Mouse (Mus musculus): ENCODE data around the gene Bclaf1. TPM values are rescaled to one million over a fixed set of nuclear protein-coding genes. Genes with fewer than 3 reads are reported as not detected.

Gene Bclaf1
- polyA plus RNA-seq, 1 experiment = 180 TPM

DNA sequence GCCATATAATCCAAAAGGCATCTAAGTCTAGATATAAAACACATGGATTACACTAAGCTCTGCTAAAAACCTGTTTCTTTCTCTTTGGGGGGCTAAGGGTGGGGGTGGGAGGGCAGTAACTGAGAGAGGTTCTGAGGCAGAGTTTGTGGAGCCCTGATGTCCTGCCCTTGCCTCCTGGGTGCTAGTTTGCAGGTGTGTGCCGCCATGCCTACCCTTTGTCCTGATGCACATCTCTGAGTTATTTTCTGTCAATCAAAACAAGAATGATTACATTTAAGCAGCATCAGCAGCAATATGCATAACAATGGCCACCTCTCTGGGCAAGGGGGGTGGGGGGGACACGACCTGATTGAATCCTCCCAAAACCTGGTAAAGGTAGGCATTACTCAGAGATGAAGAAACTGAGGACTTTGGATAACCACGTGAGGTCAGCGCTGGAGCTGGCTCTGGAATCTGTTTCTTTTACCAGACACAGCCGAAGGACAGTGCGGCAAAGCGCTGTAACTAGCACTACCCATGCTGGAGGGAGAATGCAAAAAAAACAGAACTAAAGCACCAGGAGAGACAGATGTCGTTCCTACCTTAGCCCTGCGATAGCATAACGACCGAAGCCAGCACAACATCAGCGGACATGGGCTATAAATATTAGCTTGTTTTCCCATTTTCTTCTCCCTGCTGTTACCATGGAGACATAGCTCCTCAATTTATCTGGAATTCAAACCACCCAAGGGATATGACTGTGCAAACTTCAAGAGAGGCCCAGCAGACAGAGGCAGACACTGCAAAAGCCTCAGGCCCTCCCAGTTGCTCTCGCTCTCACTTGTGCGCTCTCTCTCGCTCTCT lies 26.1 kb upstream of the Bclaf1 start:
- H3K4me3 ChIP-seq (ENCODE audit: insufficient read depth, low read length) = no peak overlapping the region
- peaks cover 6% of the 10 kb centered on the region for H3K4me1 ChIP-seq (ENCODE audit: control insufficient read depth, insufficient read depth, low read length)
- H3K27ac ChIP-seq (ENCODE audit: insufficient read depth, low read length) = no peak overlapping the region
- TF ChIP-seq POLR2A (IDR thresholded peaks at IDR 0.05; ENCODE audit: low read depth, low read length) = no peak
- no peak for TF ChIP-seq CTCF (IDR thresholded peaks at IDR 0.05; ENCODE audit: borderline replicate concordance, insufficient read depth, low read length)

DNA sequence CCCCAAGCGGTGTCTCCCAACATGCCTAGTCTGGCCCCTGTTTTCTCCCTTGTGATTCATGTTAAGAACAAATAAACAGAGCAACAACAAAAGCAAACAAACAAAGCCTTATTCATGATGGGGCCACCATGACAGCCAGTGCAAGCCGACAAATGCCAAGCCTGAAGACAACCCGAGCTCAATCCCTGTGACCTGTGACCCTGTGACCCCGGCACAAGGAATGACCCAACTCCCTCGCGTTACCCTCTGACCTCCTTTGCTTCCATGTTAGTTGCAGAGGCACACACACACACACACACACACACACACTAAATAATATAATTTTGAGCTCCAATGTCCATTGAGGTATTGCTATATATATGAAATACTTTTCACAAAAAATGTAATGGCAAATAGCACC lies 24.9 kb upstream of the Bclaf1 start:
- Histone ChIP-seq H3K4me1 (ENCODE audit: control insufficient read depth, insufficient read depth, low read length) (peaks cover 6% of the 10 kb centered on the region), H3K27ac (ENCODE audit: insufficient read depth, low read length) (no peak overlapping the region), H3K4me3 (ENCODE audit: insufficient read depth, low read length) (no peak overlapping the region)
- TF ChIP-seq POLR2A (IDR thresholded peaks at IDR 0.05; ENCODE audit: low read depth, low read length) (no peak), CTCF (IDR thresholded peaks at IDR 0.05; ENCODE audit: borderline replicate concordance, insufficient read depth, low read length) (no peak)

DNA sequence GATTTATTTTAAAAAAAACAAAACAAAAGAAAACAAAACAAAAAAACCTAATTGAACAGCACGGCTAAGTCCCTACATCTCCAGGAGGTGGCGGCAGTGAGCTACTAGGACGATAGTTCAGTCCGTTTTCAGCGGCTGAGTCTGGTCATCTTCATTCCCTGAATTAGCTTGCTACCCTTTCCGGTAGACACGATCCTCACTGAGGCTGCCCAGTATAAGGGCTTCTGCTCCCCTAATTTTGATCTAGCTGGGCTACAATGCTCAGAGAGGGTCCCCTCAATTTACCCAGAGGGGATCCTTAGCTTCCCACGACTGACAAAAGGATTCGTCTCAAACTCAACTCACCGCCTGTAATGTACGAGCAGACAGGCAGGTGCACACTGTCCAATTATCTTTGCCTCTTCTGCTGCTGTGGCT lies 21.8 kb upstream of the Bclaf1 start:
- Histone ChIP-seq H3K27ac (ENCODE audit: insufficient read depth, low read length) (no peak overlapping the region), H3K4me3 (ENCODE audit: insufficient read depth, low read length) (no peak overlapping the region), H3K4me1 (ENCODE audit: control insufficient read depth, insufficient read depth, low read length) (peaks cover 6% of the 10 kb centered on the region)
- TF ChIP-seq CTCF (IDR thresholded peaks at IDR 0.05; ENCODE audit: borderline replicate concordance, insufficient read depth, low read length) (peak; percentile 82), POLR2A (IDR thresholded peaks at IDR 0.05; ENCODE audit: low read depth, low read length) (no peak)

DNA sequence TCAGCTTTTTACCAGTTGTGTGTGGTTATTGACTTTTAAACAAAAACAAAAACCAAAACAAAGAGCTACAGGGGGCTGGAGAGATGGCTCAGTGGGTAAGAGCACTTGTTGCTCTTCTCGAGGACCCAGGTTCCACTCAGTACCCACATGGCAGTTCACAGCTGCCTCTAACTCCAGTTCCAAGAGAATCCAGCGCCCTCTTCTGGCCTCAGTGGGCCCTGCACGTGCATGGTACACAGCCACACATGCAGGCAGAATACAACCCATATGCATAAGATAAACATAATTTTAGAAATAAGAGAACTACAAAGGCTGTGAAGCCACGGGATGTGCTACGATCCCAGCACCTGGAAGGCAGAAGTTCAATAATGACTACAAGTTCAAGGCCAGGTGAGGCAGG lies 16.3 kb upstream of the Bclaf1 start:
- Histone ChIP-seq H3K4me1 (ENCODE audit: control insufficient read depth, insufficient read depth, low read length) (no peaks in the 10 kb centered on the region), H3K27ac (ENCODE audit: insufficient read depth, low read length) (no peak overlapping the region), H3K4me3 (ENCODE audit: insufficient read depth, low read length) (no peak overlapping the region)
- TF ChIP-seq CTCF (IDR thresholded peaks at IDR 0.05; ENCODE audit: borderline replicate concordance, insufficient read depth, low read length) = no peak
- no peak for TF ChIP-seq POLR2A (IDR thresholded peaks at IDR 0.05; ENCODE audit: low read depth, low read length)

DNA sequence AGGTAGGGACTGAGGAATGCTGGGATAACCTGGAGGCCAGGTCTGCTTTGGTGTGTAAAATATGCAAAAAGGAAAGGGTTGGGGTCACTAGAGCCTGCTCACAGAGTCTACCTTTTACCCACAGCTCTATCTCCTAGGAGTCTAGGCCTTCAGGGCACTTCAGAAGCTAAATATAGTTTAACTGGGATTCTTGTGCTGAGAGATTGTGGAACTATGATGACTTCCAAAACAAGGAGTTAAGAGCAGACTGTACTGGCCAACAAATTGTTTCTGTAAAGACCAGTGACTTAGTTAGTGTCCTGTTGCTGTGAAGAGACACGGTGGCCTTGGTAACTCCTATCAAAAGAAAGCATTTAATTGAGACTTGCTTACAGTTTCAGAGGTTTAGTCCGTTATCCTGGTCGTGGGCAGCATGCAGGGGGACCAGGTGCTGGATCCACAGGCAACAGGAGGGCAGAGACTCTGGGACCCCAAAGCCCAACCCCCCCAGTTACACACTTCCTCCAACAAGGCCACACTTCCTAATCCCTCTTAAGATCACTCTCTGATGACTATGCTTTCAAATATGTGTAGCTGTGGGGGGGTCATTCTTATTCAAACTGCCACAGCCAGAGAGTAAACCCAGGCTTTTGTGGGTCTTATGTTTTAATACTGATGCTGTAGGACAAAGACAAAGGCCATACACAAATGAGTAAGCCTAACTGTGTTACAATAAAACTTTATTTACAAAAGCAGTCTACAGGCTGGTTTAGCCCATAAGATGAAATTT lies 13.9 kb upstream of the Bclaf1 start:
- Histone ChIP-seq H3K4me1 (ENCODE audit: control insufficient read depth, insufficient read depth, low read length) (no peaks in the 10 kb centered on the region), H3K4me3 (ENCODE audit: insufficient read depth, low read length) (no peak overlapping the region), H3K27ac (ENCODE audit: insufficient read depth, low read length) (no peak overlapping the region)
- no peak for TF ChIP-seq CTCF (IDR thresholded peaks at IDR 0.05; ENCODE audit: borderline replicate concordance, insufficient read depth, low read length)
- no peak for TF ChIP-seq POLR2A (IDR thresholded peaks at IDR 0.05; ENCODE audit: low read depth, low read length)

DNA sequence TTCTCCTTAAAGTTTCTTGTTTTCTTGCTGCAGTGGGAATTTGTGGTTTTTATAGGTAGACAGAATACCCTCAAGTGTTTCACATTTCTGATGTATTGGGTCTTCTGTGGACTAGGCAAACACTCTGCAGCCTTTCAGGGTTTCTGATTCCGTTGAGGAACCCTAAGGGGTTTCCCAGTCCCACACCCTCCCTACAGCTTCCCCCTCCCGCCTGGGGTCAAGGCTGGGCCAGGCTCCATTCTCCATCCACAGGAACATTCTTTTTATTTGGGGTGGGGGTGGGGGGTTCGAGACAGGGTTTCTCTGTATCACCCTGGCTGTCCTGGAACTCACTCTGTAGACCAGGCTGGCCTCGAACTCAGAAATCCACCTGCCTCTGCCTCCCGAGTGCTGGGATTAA lies 13.2 kb upstream of the Bclaf1 start:
- Histone ChIP-seq H3K4me1 (ENCODE audit: control insufficient read depth, insufficient read depth, low read length) (no peaks in the 10 kb centered on the region), H3K27ac (ENCODE audit: insufficient read depth, low read length) (no peak overlapping the region), H3K4me3 (ENCODE audit: insufficient read depth, low read length) (no peak overlapping the region)
- no peak for TF ChIP-seq CTCF (IDR thresholded peaks at IDR 0.05; ENCODE audit: borderline replicate concordance, insufficient read depth, low read length)
- no peak for TF ChIP-seq POLR2A (IDR thresholded peaks at IDR 0.05; ENCODE audit: low read depth, low read length)

DNA sequence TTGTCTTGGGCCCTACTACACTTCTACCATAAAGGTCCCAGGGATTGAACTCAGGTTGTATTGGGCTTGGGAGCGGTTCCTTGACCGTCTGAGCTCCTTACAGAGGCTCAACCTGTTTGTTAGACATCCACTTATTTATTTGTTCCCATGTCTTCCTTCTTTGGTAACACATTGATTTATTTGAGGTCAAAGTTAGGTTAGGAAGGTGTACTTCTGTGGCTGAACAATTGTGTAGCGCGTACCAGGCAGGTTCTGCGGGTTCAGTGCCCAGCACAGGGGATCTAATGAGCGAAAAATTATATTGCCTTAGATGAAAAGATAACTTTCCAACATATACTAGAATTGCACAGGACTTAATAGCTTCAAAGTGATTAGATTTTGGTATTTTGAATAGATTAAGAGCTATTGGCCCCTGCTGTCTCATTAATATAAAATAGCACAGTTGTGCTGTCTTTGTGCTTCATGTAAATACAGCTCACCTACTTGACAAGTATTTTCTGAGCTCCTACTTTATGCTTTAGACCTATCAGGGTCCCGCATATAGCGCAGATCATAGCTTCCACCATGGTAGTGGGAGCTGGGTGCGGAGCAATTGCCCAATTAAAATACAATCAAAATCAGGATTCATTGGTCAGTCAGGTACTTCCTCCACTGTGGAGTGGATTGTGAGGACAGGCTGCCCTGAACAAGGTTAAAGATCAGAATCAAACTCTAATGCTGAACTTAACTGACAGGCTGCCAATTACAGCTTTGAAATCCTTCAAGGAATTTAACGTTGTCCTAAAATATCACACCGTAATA lies 1.1 kb upstream of the Bclaf1 start:
- no peak for TF ChIP-seq CTCF (IDR thresholded peaks at IDR 0.05; ENCODE audit: borderline replicate concordance, insufficient read depth, low read length)
- TF ChIP-seq POLR2A (IDR thresholded peaks at IDR 0.05; ENCODE audit: low read depth, low read length) = no peak; the same call in 1 of the 2 replicates
- Histone ChIP-seq H3K4me3 (ENCODE audit: insufficient read depth, low read length) (peak overlapping the region; percentile 61), H3K27ac (ENCODE audit: insufficient read depth, low read length) (peak overlapping the region; percentile 97), H3K4me1 (ENCODE audit: control insufficient read depth, insufficient read depth, low read length) (peaks cover 6% of the 10 kb centered on the region)

DNA sequence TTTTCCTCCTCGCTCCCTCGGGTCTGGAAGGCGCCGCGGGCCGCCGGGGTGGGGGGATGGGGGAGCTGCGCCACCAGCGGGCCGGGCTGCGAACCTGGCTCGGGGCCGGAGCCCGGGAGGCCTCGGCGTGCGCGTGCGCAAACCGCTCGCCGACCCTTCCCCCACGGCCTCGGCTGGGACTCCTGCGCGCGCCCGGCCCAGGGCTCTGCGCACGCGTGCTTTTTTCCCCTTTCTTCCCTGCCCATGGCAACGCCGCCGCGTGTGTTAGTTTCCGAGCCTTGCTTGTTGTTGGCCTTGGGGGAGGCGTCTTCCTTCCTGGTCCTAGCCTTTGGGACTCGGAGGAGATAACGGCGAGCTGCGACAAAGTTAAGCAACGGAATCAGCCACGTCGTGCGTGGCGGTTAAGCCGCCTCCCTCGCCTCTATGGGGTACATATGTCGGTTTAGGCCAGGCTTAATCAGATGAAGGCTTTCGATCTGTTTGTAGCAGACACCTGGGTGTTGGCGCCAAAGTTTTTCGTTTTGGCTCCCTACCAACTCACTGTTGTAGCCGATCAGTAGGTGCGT lies 550 bp downstream of the Bclaf1 start:
- Histone ChIP-seq H3K27ac (ENCODE audit: insufficient read depth, low read length) (peak overlapping the region; percentile 95), H3K4me3 (ENCODE audit: insufficient read depth, low read length) (peak overlapping the region; percentile 78), H3K4me1 (ENCODE audit: control insufficient read depth, insufficient read depth, low read length) (peaks cover 6% of the 10 kb centered on the region)
- no peak for TF ChIP-seq CTCF (IDR thresholded peaks at IDR 0.05; ENCODE audit: borderline replicate concordance, insufficient read depth, low read length)
- TF ChIP-seq POLR2A (IDR thresholded peaks at IDR 0.05; ENCODE audit: low read depth, low read length) = no peak; the same call in 1 of the 2 replicates

DNA sequence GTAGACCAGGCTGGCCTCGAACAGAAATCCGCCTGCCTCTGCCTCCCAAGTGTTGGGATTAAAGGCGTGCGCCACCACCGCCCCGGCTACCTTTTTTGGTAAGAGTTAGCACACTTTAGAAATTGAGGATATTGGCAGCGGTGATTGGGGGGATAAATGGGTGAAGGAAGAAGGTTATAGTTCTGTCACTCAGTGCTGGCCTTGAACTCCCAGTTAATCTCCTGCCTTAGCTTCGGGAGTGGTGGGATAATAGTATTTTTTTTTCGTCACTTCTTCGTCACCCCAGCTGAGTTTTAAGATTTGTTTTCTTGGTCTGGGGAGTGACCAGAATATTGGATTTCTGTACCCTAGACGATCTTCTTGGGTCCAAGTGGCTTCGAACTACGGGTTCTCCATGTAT lies 1.2 kb downstream of the Bclaf1 start:
- peaks cover 6% of the 10 kb centered on the region for H3K4me1 ChIP-seq (ENCODE audit: control insufficient read depth, insufficient read depth, low read length)
- no peak for TF ChIP-seq CTCF (IDR thresholded peaks at IDR 0.05; ENCODE audit: borderline replicate concordance, insufficient read depth, low read length)
- TF ChIP-seq POLR2A (IDR thresholded peaks at IDR 0.05; ENCODE audit: low read depth, low read length) = no peak
- no peak overlapping the region for H3K27ac ChIP-seq (ENCODE audit: insufficient read depth, low read length)
- H3K4me3 ChIP-seq (ENCODE audit: insufficient read depth, low read length) = peak overlapping the region; percentile 78
